Mouse (Mus musculus) spleen, embryonic (tissue): ENCODE results near the gene Clcnkb.

ENCODE experiments used
- CTCF ChIA-PET: fragments of 350-600 bp; sonication (Branson Sonifier 250); formaldehyde crosslinking; loops from one replicate; lab custom pipeline; 2022; lab: Charles Lee

Clcnkb gene

GRCm38 (mm10) chr4:141439083-141439803 is 23.4 kb upstream of the Clcnkb start:
- CTCF ChIA-PET, result no interaction called here

DNA sequence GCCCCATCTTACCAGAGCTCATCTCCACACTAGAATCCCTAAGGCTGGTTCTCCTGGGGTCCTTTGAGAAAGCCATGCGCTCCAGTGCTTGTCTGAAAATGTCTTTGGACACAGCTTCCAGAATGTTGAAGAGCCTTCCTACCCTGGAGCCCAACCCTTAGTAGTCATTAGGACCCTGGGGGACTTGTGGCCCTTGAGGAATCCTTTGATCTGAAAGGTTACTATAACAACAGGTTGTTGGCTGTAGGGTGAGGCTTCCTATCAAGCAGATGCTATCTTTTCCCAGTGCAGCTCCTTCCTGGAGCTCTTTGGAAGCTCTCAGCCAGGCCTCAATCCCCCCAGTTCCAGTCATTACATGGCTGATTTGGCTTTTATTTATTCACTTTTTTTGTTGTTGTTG is 20.2 kb upstream of the Clcnkb start, which contains the start of gene Srarp:
Gene Srarp (minus strand): TSS at position 132 of the 400 bp plus-strand sequence.
- CTCF ChIA-PET, result no interaction called here

- CTCF ChIA-PET, result interaction anchor here (0.6 kb wide), 1 partner anchor 93 kb away, joined by 8 read pairs; no protein-coding TSS in a partner anchor
Observed at GRCm38 (mm10) chr4:141433191-141433590, 17.4 kb upstream of the Clcnkb start.

- CTCF ChIA-PET, result interaction anchor here (0.6 kb wide), 2 partner anchors 94 to 178 kb away, joined by 5 to 8 read pairs; no protein-coding TSS in a partner anchor
Observed at GRCm38 (mm10) chr4:141432666-141433065, 16.9 kb upstream of the Clcnkb start.

GRCm38 (mm10) chr4:141430997-141431396 is 15.2 kb upstream of the Clcnkb start:
- CTCF ChIA-PET, result interaction anchor here (0.5 to 1.8 kb wide), 8 partner anchors 12 to 157 kb away, joined by 3 to 6 read pairs (median 3); no protein-coding TSS in a partner anchor

- CTCF ChIA-PET, result interaction anchor here (1.0 to 1.5 kb wide), 2 partner anchors 25 to 130 kb away, joined by 3 to 4 read pairs; no protein-coding TSS in a partner anchor
Observed at GRCm38 (mm10) chr4:141429847-141430246, 14.0 kb upstream of the Clcnkb start.

- CTCF ChIA-PET, result interaction anchor here (1.0 to 1.5 kb wide), 2 partner anchors 25 to 130 kb away, joined by 3 to 4 read pairs; no protein-coding TSS in a partner anchor
Observed at GRCm38 (mm10) chr4:141429381-141429780, 13.6 kb upstream of the Clcnkb start.

- CTCF ChIA-PET, result interaction anchor here (0.6 to 0.9 kb wide), 3 partner anchors 23 to 309 kb away, joined by 3 to 6 read pairs (median 3); no protein-coding TSS in a partner anchor
Observed at GRCm38 (mm10) chr4:141427921-141428320, 12.1 kb upstream of the Clcnkb start.

DNA sequence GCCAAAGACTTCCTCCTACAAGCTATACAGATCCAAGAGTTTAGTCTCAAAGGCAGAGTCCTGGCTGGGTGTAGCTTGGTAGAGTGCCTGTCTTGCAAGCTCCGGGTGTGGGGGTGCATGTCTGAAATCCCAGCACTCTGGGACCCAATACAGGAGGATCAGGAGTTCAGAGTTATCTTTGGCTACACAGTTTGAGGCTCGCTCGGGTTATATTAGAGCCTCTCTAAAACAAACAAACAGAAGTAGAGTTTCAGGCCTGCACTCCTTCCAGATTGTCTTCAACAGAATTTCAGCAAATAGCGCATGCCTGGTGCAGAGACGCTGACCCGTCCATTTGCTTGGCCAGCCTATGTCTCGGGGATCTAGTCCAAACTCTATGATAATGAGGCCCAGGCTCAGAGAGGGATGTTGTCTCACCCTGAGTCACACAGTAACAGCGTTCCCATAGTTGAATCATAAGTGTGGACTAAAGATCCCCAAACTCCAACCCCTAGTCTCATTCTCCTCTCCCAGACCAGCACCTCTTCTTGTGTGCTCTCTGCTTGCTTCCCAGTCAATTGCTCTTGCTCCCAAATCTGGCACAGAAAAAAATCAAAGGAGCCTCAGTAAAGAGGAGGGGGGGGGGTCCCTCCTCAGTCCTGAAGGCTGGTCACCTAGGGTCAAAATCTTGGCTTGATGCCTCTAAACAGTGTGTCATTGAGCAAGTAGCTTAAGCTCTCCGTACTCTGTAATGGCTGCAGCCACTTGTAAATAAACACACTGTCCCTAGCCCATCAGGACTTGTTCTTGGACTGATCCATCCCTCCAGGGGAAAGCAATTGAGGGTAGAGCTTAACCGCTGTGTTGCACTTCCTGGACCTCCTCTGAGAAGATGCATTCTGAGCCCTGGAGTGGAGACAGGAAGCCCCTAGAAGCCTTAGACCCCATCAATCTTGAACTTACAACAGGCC is 11.3 kb upstream of the Clcnkb start:
- CTCF ChIA-PET, result interaction anchor here (0.6 to 1.2 kb wide), 4 partner anchors 23 to 308 kb away, joined by 3 to 6 read pairs (median 4); no protein-coding TSS in a partner anchor

DNA sequence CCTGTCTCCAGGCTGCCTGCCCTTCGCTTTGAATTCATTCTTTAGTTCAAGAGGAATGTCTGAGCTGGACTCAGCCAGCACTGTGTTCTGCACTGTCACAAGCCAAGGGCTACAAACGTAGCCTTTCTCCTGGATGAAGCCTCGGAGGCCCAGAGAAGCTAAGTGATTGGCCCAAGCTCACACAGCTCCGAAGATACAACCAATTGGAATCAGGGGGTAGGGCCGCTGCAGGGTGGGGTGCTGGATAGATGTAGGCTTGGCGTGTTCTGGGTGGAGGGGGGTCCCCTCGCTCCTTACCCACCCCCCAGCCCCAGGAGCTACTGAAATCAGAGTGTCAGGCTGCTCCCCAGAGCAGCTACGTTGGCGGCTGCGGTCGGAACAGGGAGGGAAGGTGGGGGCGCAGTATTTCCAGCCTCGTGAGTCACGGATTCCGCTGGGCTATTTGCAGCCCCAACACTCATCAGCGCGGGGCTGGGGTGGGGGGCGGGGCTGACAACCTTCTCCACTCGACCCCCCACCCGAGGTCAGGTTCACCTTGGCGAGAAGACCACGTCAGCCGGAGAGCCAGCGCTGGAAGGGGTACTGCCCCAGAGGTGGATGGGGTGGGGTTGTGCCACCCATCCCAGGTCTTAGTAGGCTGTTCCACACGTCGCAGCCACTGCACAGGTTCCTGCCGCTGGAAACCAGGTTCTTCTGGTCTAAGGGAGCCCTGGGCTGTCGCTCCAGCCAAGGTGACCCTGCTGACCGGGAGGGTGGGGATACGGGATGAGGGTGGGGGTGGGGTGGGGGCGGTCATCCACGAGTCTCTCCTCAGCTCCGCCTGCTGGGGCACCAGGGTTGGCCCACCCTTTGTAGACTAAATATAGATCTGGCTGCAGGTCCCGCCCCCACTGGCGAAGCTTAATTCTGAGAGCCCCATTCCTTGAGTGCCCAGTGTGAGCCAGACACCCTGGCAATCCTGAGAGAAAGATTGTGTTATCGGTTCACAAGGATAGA is 10.0 kb upstream of the Clcnkb start:
- CTCF ChIA-PET, result interaction anchor here (0.6 to 1.2 kb wide), 4 partner anchors 59 to 151 kb away, joined by 3 to 5 read pairs (median 4); no protein-coding TSS in a partner anchor

GRCm38 (mm10) chr4:141423691-141424431 is 8.0 kb upstream of the Clcnkb start:
- CTCF ChIA-PET, result interaction anchor here (1.1 kb wide), 1 partner anchor 15 kb away, joined by 3 read pairs; no protein-coding TSS in a partner anchor

- CTCF ChIA-PET, result no interaction called here
Observed at GRCm38 (mm10) chr4:141423288-141423687, 7.5 kb upstream of the Clcnkb start.

DNA sequence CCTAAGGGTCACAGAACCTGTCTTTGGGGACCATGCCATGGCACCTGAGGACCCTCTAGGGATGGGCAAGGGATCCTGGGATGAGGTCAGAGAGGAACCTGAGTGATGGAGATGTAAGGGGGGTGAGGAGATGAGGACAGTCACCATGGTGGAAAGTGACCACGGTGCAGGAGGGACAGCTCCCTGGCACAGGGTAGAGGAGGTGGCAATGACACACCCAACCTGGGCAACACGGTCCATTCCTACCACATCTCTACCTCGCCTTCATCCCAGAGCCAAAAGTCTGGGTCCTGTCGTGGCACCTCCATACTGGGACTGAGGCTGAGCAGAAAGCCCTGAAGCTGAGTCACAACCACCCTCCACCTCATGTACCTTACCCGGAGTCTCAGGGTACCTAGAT is 7.0 kb upstream of the Clcnkb start:
- CTCF ChIA-PET, result no interaction called here

DNA sequence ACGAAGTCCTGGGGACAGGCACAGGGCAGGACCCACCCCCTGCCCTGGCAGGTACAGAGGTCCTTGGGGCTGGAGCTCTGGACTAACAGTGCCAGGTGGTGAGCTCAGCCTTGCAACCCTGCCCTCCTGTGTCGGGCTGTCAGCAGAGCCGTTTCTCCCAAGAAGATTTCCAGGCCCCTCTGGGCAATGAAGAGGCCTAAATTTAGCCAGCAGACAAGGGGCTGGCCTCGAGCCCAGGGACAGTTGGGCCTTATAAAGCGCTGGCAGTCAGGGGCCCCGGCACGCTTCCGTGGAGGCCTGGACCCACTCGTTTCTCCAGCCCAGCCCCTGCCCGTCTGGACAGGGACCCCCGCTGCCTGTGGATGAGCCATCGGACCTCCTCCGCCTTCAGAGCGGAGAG is 5.6 kb upstream of the Clcnkb start:
- CTCF ChIA-PET, result interaction anchor here (0.6 kb wide), 1 partner anchor 10 kb away, joined by 11 read pairs; no protein-coding TSS in a partner anchor

DNA sequence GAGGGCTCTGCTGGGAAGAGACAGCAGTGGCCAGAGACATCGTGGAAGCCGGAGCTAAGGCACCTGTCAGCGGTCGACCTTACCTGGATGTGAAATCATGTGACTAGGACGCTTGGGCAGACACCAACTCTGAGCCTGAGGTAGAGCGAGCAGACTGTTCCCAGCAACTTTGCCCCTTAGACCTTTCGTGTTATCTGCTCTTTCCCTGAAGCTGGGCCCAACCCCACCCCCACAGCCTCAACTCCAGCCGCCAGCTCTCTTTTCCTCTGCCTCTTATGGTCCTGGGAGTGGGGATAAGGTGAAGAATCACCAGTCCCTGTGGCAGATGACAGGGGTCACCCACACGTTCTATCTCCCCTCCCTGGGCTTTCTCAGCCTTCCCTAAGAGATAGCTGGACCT is 5.1 kb upstream of the Clcnkb start:
- CTCF ChIA-PET, result no interaction called here

GRCm38 (mm10) chr4:141420192-141420829 is 4.5 kb upstream of the Clcnkb start, which contains the start of gene Hspb7:
Gene Hspb7 (plus strand): TSS chr4:141420779.
- CTCF ChIA-PET, result interaction anchor here (1.1 kb wide), 1 partner anchor 13 kb away, joined by 3 read pairs; no protein-coding TSS in a partner anchor

- CTCF ChIA-PET, result interaction anchor here (0.8 to 1.1 kb wide), 2 partner anchors 12 to 14 kb away, joined by 3 to 13 read pairs; no protein-coding TSS in a partner anchor
Observed at GRCm38 (mm10) chr4:141419398-141420191, 3.8 kb upstream of the Clcnkb start.
